Mouse (Mus musculus) liver, adult 10 weeks (tissue): ENCODE data around the gene Kdm5d. TPM values are rescaled to one million over a fixed set of nuclear protein-coding genes. Genes with fewer than 3 reads are reported as not detected.

Experiments used
- polyA plus RNA-seq: library from polyadenylated mRNA; stranded (reverse); fragments of 350-450 nt; fragmentation: Illumina TruSeq; extraction: RNeasy Lipid Tissue Mini Kit (QIAGEN cat#74804); gene quantifications from one replicate; pipeline ENCODE4 v1.2.3, GENCODE M21; 2014; ENCODE audit warnings: low read depth, low replicate concordance

Kdm5d gene
- not detected for polyA plus RNA-seq

DNA sequence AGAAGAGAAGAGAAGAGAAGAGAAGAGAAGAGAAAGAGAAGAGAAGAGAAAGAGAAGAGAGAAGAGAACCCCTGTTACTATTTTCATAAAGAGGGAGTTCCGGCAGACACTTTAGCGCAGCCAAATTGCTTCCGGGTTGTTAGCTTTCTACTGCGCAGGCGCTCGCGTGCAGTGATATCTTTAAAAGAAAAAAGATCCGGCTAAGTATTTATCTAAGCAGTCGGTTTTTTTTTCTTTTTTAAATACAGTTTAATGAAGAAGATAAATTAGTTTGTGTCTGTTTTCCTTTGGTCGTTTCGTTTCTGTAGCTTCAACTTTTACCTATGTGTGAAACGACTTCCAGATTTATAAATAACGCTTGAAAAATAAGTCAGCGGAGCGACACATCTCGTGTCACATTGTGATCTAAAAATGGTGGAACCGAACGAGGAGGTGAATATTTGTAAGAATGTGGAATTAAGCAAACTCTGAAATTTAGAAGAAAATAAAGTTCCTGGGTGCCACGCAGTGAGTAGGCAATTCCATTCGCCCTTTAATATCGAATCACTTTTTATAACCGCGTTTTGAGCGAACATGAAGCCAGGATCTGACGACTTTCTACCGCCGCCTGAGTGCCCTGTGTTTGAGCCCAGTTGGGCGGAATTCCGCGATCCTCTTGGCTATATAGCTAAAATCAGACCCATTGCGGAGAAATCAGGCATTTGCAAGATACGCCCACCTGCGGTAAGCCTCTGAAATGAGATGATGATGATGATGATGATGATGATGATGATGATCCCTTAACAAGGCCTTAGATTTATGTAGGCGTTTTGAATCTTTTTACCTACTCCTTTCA lies at the start of gene Kdm5d:
TSS of gene Kdm5d (plus strand) at position 396 of the 835 bp plus-strand sequence.

Other genes with a start within 250 kb of the Kdm5d start
- gene Zfy1, start 100.4 kb upstream of the Kdm5d start, polyA plus RNA-seq: not detected
- not detected for gene Uba1y, start 79.1 kb upstream of the Kdm5d start, polyA plus RNA-seq
- not detected for gene Eif2s3y, start 112.8 kb downstream of the Kdm5d start, polyA plus RNA-seq